Mouse (Mus musculus) cortical plate, adult 2 months (tissue): Measurements from ENCODE around the gene Map4k5.

ENCODE experiments used
- CTCF ChIP-seq: fragments of 200-500 bp; IDR thresholded peaks from 2 replicates; pipeline ENCODE4 v1.5.1; 2011; ENCODE audit warnings: mild to moderate bottlenecking, control low read depth, low read length; ENCODE audit not compliant: insufficient read depth; ENCODE audit errors: extremely low read depth
- POLR2A ChIP-seq: fragments of 200-500 bp; IDR thresholded peaks from 2 replicates; pipeline ENCODE4 v1.6.1; 2011; ENCODE audit warnings: mild to moderate bottlenecking, low read length, control low read depth; ENCODE audit not compliant: insufficient read depth; ENCODE audit errors: extremely low read depth

- no peak for TF ChIP-seq CTCF
- no peak for TF ChIP-seq POLR2A
Observed at GRCm38 (mm10) chr12:69926716-69927115, 33.7 kb upstream of the Map4k5 start.
